Mouse (Mus musculus) bone marrow, adult 2 months (tissue): ENCODE results near the gene Srp68.

Experiments
- CTCF ChIP-seq: fragments of 200-500 bp; IDR thresholded peaks from 2 replicates; pipeline ENCODE4 v1.5.1; 2011; ENCODE audit warnings: low read length, control low read depth; ENCODE audit not compliant: control insufficient read depth, insufficient read depth
- POLR2A ChIP-seq: fragments of 200-500 bp; IDR thresholded peaks from 2 replicates; pipeline ENCODE4 v1.6.1; 2011; ENCODE audit warnings: low read depth, mild to moderate bottlenecking, control low read depth, low read length, borderline replicate concordance; ENCODE audit not compliant: control insufficient read depth

- TF ChIP-seq CTCF (no peak), POLR2A (no peak)
Measured at GRCm38 (mm10) chr11:116196336-116196735, 77.7 kb downstream of the Srp68 start.
